Mouse (Mus musculus): ENCODE data around the gene Slc8a2.

DNA sequence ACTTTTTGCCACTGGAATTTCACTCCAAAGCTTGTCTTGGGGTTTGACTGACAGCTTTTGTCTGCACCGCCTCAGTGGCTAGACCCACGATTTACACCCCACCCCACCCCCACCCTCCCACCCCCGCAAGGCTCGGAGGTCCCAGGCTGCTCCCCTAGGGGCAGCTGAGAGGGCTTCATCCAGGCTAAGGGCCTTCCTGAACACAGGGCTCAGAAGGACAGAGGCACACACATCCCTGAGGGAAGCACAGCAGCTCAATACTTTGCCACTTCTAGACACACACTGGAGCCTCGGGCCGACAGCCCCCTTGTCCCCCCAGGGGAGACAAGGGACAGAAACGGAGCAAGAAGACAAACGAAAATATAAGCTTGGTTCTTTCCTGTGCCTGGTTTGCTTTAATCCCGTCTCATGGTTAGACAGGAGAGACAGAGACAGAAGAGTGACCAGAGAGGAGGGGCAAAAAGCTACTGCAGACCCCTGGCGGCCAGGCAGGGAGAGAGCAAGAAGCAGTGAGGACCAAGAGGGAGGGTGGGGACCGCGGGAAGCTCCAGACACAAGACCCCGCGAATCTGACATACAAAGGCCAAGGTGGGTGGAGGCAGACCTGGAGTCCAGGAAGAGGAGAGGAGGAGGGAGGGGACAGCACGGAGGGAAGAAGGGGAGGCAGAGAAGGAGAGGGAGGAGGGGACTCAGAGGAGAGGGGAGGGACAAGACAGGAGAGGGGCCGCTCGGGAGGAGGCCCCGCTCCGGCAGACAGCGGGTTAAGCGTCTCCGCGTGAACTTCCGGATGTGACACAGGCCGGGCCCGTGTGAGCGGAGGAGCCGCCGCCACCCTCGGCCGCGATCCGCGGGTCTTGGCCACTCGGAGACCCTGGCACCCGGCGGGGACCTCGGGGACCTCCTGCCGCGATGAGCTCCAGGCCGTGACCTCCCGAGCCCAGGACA lies 45.2 kb downstream of the Slc8a2 start, which contains the start of gene Meis3:
- TF ChIP-seq GATA1 (IDR thresholded peaks at IDR 0.05; ENCODE audit: borderline replicate concordance, low read length) (no peak), FLI1 (IDR thresholded peaks at IDR 0.05; ENCODE audit: low read length) (no peak)
